Mouse (Mus musculus) C2C12 (cell line): ENCODE measurements around the gene Ttn.

Experiments used
- CEBPB ChIP-seq: IDR thresholded peaks from one replicate; pipeline ENCODE4 v1.6.1; 2011; ENCODE audit warnings: low read depth, mild to moderate bottlenecking, control low read depth, moderate library complexity
- CTCF ChIP-seq: IDR thresholded peaks from one replicate; pipeline ENCODE4 v1.5.1; 2011; ENCODE audit not compliant: control insufficient read depth, insufficient read depth, insufficient read length
- FOSL1 ChIP-seq: IDR thresholded peaks from one replicate; pipeline ENCODE4 v1.8.0; 2011; ENCODE audit warnings: mild to moderate bottlenecking, low read length; ENCODE audit not compliant: poor library complexity, insufficient read depth, severe bottlenecking
- MAX ChIP-seq: IDR thresholded peaks from one replicate; pipeline ENCODE4 v1.6.1; 2011; ENCODE audit warnings: mild to moderate bottlenecking, control low read depth
- MYOD1 ChIP-seq: IDR thresholded peaks from one replicate; pipeline ENCODE4 v1.6.1; 2011; ENCODE audit warnings: low read depth; ENCODE audit not compliant: control insufficient read depth, insufficient read length
- MYOG ChIP-seq: IDR thresholded peaks from one replicate; pipeline ENCODE4 v1.6.1; 2011; ENCODE audit not compliant: control insufficient read depth, insufficient read length; ENCODE audit errors: extremely low read depth
- USF1 ChIP-seq: IDR thresholded peaks from one replicate; pipeline ENCODE4 v1.6.1; 2011; ENCODE audit warnings: low read depth, mild to moderate bottlenecking, control low read depth, moderate library complexity

DNA sequence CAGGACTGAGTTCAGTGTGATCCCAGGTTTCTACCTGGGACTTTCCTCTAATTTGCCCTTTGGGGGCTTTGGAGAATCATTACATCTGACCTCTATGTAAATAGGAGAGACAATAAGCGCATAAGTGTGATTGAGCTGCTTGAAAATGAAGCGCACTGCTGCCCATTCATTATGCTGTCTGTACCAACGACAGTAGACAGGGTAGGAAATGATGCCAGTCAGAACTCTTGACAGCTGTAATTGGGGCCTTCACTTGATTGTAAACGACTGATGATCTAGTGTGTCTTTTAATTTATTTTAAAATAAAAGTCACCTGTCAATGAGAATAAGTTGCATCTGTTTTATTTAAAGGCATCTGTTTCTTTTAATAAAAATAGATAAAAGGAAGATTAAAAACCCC is 35.4 kb upstream of the Ttn start:
- TF ChIP-seq CTCF (no peak), MYOG (no peak), MYOD1 (no peak), FOSL1 (no peak), MAX (no peak), USF1 (no peak), CEBPB (no peak)
